Mouse (Mus musculus): ENCODE measurements around the gene Ehbp1.
A peak's percentile ranks its signal among the peaks of the same experiment; 100 is the strongest.

The Ehbp1 gene

GRCm38 (mm10) chr11:22057538-22057937, 284.6 kb downstream of the Ehbp1 start:
- no peak for DNase-seq (ENCODE audit: low read depth, low spot score)

- DNase-seq (ENCODE audit: low read depth, low spot score): no peak
These were observed 286.2 kb downstream of the Ehbp1 start for GRCm38 (mm10) chr11:22055908-22056307.

GRCm38 (mm10) chr11:22053034-22053668, 288.9 kb downstream of the Ehbp1 start:
- no peak for DNase-seq (ENCODE audit: low read depth, low spot score)

- DNase-seq (ENCODE audit: low read depth, low spot score): no peak
These were observed 291.2 kb downstream of the Ehbp1 start for GRCm38 (mm10) chr11:22050864-22051263.

GRCm38 (mm10) chr11:22039854-22040426, 302.2 kb downstream of the Ehbp1 start:
- no peak for DNase-seq (ENCODE audit: low read depth, low spot score)

- no peak for DNase-seq (ENCODE audit: low read depth, low spot score)
These were observed 307.5 kb downstream of the Ehbp1 start for GRCm38 (mm10) chr11:22034564-22035105.

- DNase-seq (ENCODE audit: low read depth, low spot score): no peak
These were observed 308.5 kb downstream of the Ehbp1 start for GRCm38 (mm10) chr11:22033582-22033981.

GRCm38 (mm10) chr11:22020602-22021001, 321.5 kb downstream of the Ehbp1 start:
- no peak for DNase-seq (ENCODE audit: low read depth, low spot score)

GRCm38 (mm10) chr11:22017444-22017843, 324.6 kb downstream of the Ehbp1 start:
- peak; percentile 60 for DNase-seq (ENCODE audit: low read depth, low spot score)

- no peak for DNase-seq (ENCODE audit: low read depth, low spot score)
These were observed 325.8 kb downstream of the Ehbp1 start for GRCm38 (mm10) chr11:22016341-22016740.

GRCm38 (mm10) chr11:22008817-22009216, 333.3 kb downstream of the Ehbp1 start:
- DNase-seq (ENCODE audit: low read depth, low spot score): no peak

- DNase-seq (ENCODE audit: low read depth, low spot score): no peak
These were observed 333.9 kb downstream of the Ehbp1 start for GRCm38 (mm10) chr11:22008129-22008596.

- DNase-seq (ENCODE audit: low read depth, low spot score): no peak
These were observed 334.3 kb downstream of the Ehbp1 start for GRCm38 (mm10) chr11:22007781-22008110.

- no peak for DNase-seq (ENCODE audit: low read depth, low spot score)
These were observed 334.9 kb downstream of the Ehbp1 start for GRCm38 (mm10) chr11:22007088-22007780.

- no peak for DNase-seq (ENCODE audit: low read depth, low spot score)
These were observed 335.5 kb downstream of the Ehbp1 start for GRCm38 (mm10) chr11:22006471-22007087.

GRCm38 (mm10) chr11:22005281-22005870, 336.7 kb downstream of the Ehbp1 start:
- DNase-seq (ENCODE audit: low read depth, low spot score): no peak

- DNase-seq (ENCODE audit: low read depth, low spot score): no peak
These were observed 337.7 kb downstream of the Ehbp1 start for GRCm38 (mm10) chr11:22004331-22004841.

- DNase-seq (ENCODE audit: low read depth, low spot score): no peak
These were observed 338.6 kb downstream of the Ehbp1 start for GRCm38 (mm10) chr11:22003341-22003981.

- DNase-seq (ENCODE audit: low read depth, low spot score): no peak
These were observed 339.2 kb downstream of the Ehbp1 start, which contains the start of gene Otx1 for GRCm38 (mm10) chr11:22002783-22003340. Otx1 (minus strand) TSS chr11:22002897.

- DNase-seq (ENCODE audit: low read depth, low spot score): no peak
These were observed 339.9 kb downstream of the Ehbp1 start for GRCm38 (mm10) chr11:22002062-22002782.
